Mouse (Mus musculus) CH12.LX (cell line): Measurements from ENCODE around the gene Aurkb. TPM values are rescaled to one million over a fixed set of nuclear protein-coding genes. Genes with fewer than 3 reads are reported as not detected.

ENCODE experiments used
- DNase-seq: peaks from one replicate; pipeline ENCODE4 v3.0.0-alpha.2; 2013; ENCODE audit errors: extremely low read depth
- H3K27ac ChIP-seq: 2 replicates; pipeline ENCODE4 v1.5.1; 2012; ENCODE audit warnings: low read depth, mild to moderate bottlenecking, control low read depth, moderate library complexity; ENCODE audit not compliant: insufficient read depth
- H3K27me3 ChIP-seq: replicated peaks from 2 replicates; pipeline ENCODE3; 2012; ENCODE audit warnings: inconsistent platforms
- H3K36me3 ChIP-seq, 2 experiments: replicated peaks in 1 of 2; 2 replicates each; pipeline versions ENCODE3 to v1.6.1; 2012; ENCODE audit warnings: inconsistent platforms in 1 of 2, low read length in 1 of 2, mild to moderate bottlenecking in 1 of 2, mixed read lengths in 1 of 2, moderate library complexity in 1 of 2; ENCODE audit not compliant: control insufficient read depth in 1 of 2, insufficient read depth in 1 of 2
- H3K4me1 ChIP-seq, 2 experiments: 2 replicates each; pipeline ENCODE4 v1.6.1; 2012; ENCODE audit warnings: inconsistent platforms in 1 of 2, moderate library complexity in 1 of 2; ENCODE audit not compliant: insufficient read depth in 2 of 2, control insufficient read depth in 1 of 2
- H3K4me2 ChIP-seq: 2 replicates; pipeline ENCODE4 v1.6.1; 2012; ENCODE audit warnings: low read depth, mild to moderate bottlenecking, control low read depth; ENCODE audit not compliant: poor library complexity, insufficient read depth, severe bottlenecking
- H3K4me3 ChIP-seq, 3 experiments: fragments of 150-350 bp in 1 of 3; sonication (generic) in 1 of 3; replicated peaks in 1 of 3; 2 replicates each; pipeline versions ENCODE3 to v1.5.1; 2011 to 2012; ENCODE audit warnings: low read depth in 2 of 3, low read length in 2 of 3, mild to moderate bottlenecking in 2 of 3, moderate library complexity in 2 of 3, control low read depth in 1 of 3, improper control_type of control experiment in 1 of 3, inconsistent platforms in 1 of 3, mixed read lengths in 1 of 3; ENCODE audit not compliant: poor library complexity in 1 of 3
- H3K79me2 ChIP-seq: replicated peaks from 2 replicates; pipeline ENCODE4 v1.6.1; 2012; ENCODE audit warnings: mild to moderate bottlenecking, moderate library complexity; ENCODE audit not compliant: control insufficient read depth, poor library complexity, insufficient read depth, severe bottlenecking; ENCODE audit errors: extremely low read depth
- H3K9ac ChIP-seq: 2 replicates; pipeline ENCODE4 v1.6.1; 2012; ENCODE audit warnings: low read depth, mild to moderate bottlenecking, control low read depth, moderate library complexity; ENCODE audit not compliant: insufficient read depth
- H3K9me3 ChIP-seq: replicated peaks from 2 replicates; pipeline ENCODE3; 2012; ENCODE audit warnings: low read length, inconsistent platforms, mixed read lengths
- CHD1 ChIP-seq: IDR thresholded peaks from 2 replicates; pipeline ENCODE4 v1.6.1; 2012; ENCODE audit warnings: low read depth, low read length, improper control_type of control experiment, inconsistent platforms
- CHD2 ChIP-seq: IDR thresholded peaks from 2 replicates; pipeline ENCODE4 v1.6.1; 2011; ENCODE audit warnings: low read length, improper control_type of control experiment
- CTCF ChIP-seq, 2 experiments: IDR thresholded peaks in 1 of 2; conservative IDR thresholded peaks in 1 of 2; 2 replicates each; pipeline ENCODE4 v1.5.1; 2011 to 2012; ENCODE audit warnings: low read depth in 2 of 2, low read length in 2 of 2, improper control_type of control experiment in 1 of 2, inconsistent platforms in 1 of 2, mild to moderate bottlenecking in 1 of 2, moderate library complexity in 1 of 2
- E2F4 ChIP-seq: IDR thresholded peaks from 2 replicates; pipeline ENCODE4 v1.6.1; 2011; ENCODE audit warnings: low read depth, low read length, improper control_type of control experiment; ENCODE audit not compliant: insufficient replicate concordance
- ELF1 ChIP-seq: IDR thresholded peaks from 2 replicates; pipeline ENCODE4 v1.6.1; 2014; ENCODE audit warnings: low read depth, mild to moderate bottlenecking, inconsistent platforms, low read length, improper control_type of control experiment
- EP300 ChIP-seq: IDR thresholded peaks from 2 replicates; pipeline ENCODE4 v1.6.1; 2011; ENCODE audit warnings: low read length, improper control_type of control experiment
- ETS1 ChIP-seq: conservative IDR thresholded peaks from 2 replicates; pipeline ENCODE4 v1.6.1; 2012; ENCODE audit warnings: low read depth, mild to moderate bottlenecking, inconsistent platforms, low read length, improper control_type of control experiment, moderate library complexity
- HCFC1 ChIP-seq: IDR thresholded peaks from 2 replicates; pipeline ENCODE4 v1.6.1; 2012; ENCODE audit warnings: low read depth, mild to moderate bottlenecking, inconsistent platforms, low read length, improper control_type of control experiment
- IRF4 ChIP-seq: IDR thresholded peaks from 2 replicates; pipeline ENCODE4 v1.6.1; 2014; ENCODE audit warnings: low read depth, mild to moderate bottlenecking, inconsistent platforms, low read length, improper control_type of control experiment
- JUN ChIP-seq: IDR thresholded peaks from 2 replicates; pipeline ENCODE4 v1.6.1; 2011; ENCODE audit warnings: low read depth, mild to moderate bottlenecking, low read length, improper control_type of control experiment, moderate library complexity; ENCODE audit not compliant: insufficient read depth
- JUND ChIP-seq: conservative IDR thresholded peaks from 2 replicates; pipeline ENCODE4 v1.6.1; 2011; ENCODE audit warnings: low read depth, low read length, improper control_type of control experiment
- KAT2A ChIP-seq: IDR thresholded peaks from 2 replicates; pipeline ENCODE4 v1.6.1; 2012; ENCODE audit warnings: low read length, improper control_type of control experiment, inconsistent platforms; ENCODE audit not compliant: insufficient replicate concordance
- MAFK ChIP-seq: IDR thresholded peaks from 2 replicates; pipeline ENCODE4 v1.6.1; 2011; ENCODE audit warnings: low read length, improper control_type of control experiment; ENCODE audit not compliant: insufficient replicate concordance
- MAX ChIP-seq: IDR thresholded peaks from 2 replicates; pipeline ENCODE4 v1.6.1; 2011; ENCODE audit warnings: low read length, improper control_type of control experiment
- MAZ ChIP-seq: IDR thresholded peaks from 2 replicates; pipeline ENCODE4 v1.6.1; 2012; ENCODE audit warnings: low read depth, mild to moderate bottlenecking, inconsistent platforms, low read length, improper control_type of control experiment, moderate library complexity
- MXI1 ChIP-seq: IDR thresholded peaks from 2 replicates; pipeline ENCODE4 v1.6.1; 2011; ENCODE audit warnings: mild to moderate bottlenecking, low read depth, low read length, improper control_type of control experiment
- MYC ChIP-seq: IDR thresholded peaks from 2 replicates; pipeline ENCODE4 v1.6.1; 2011; ENCODE audit warnings: low read depth, mild to moderate bottlenecking, improper control_type of control experiment, low read length
- NELFE ChIP-seq: IDR thresholded peaks from 2 replicates; pipeline ENCODE4 v1.6.1; 2011; ENCODE audit warnings: low read depth, low read length, improper control_type of control experiment
- NRF1 ChIP-seq: IDR thresholded peaks from 2 replicates; pipeline ENCODE4 v1.6.1; 2014; ENCODE audit warnings: low read depth, mild to moderate bottlenecking, inconsistent platforms, low read length, improper control_type of control experiment, moderate library complexity
- PAX5 ChIP-seq: IDR thresholded peaks from 2 replicates; pipeline ENCODE4 v1.6.1; 2012; ENCODE audit warnings: low read length, inconsistent platforms, mixed read lengths
- POLR2A ChIP-seq: IDR thresholded peaks from 2 replicates; pipeline ENCODE4 v1.6.1; 2011; ENCODE audit warnings: low read depth, mild to moderate bottlenecking, improper control_type of control experiment, low read length
- POLR2AphosphoS2 ChIP-seq: IDR thresholded peaks from 2 replicates; pipeline ENCODE4 v1.6.1; 2011; ENCODE audit warnings: low read depth, low read length, improper control_type of control experiment
- RAD21 ChIP-seq: IDR thresholded peaks from 2 replicates; pipeline ENCODE4 v1.6.1; 2011; ENCODE audit warnings: low read depth, mild to moderate bottlenecking, low read length, improper control_type of control experiment, moderate library complexity
- RCOR1 ChIP-seq: conservative IDR thresholded peaks from 2 replicates; pipeline ENCODE4 v1.6.1; 2012; ENCODE audit warnings: low read depth, mild to moderate bottlenecking, inconsistent platforms, low read length, improper control_type of control experiment
- SIN3A ChIP-seq: IDR thresholded peaks from 2 replicates; pipeline ENCODE4 v1.6.1; 2012; ENCODE audit warnings: low read length, improper control_type of control experiment, inconsistent platforms
- SMC3 ChIP-seq: IDR thresholded peaks from 2 replicates; pipeline ENCODE4 v1.6.1; 2011; ENCODE audit warnings: low read depth, low read length, improper control_type of control experiment
- TBP ChIP-seq: conservative IDR thresholded peaks from 2 replicates; pipeline ENCODE4 v1.6.1; 2011; ENCODE audit warnings: low read depth, low read length, improper control_type of control experiment
- TCF12 ChIP-seq: IDR thresholded peaks from 2 replicates; pipeline ENCODE4 v1.6.1; 2014; ENCODE audit warnings: low read depth, mild to moderate bottlenecking, inconsistent platforms, low read length, improper control_type of control experiment
- UBTF ChIP-seq: IDR thresholded peaks from 2 replicates; pipeline ENCODE4 v1.6.1; 2012; ENCODE audit warnings: low read depth, mild to moderate bottlenecking, inconsistent platforms, low read length, improper control_type of control experiment, moderate library complexity
- USF1 ChIP-seq: IDR thresholded peaks from 2 replicates; pipeline ENCODE4 v1.6.1; 2014; ENCODE audit warnings: low read depth, mild to moderate bottlenecking, inconsistent platforms, low read length, improper control_type of control experiment
- USF2 ChIP-seq: conservative IDR thresholded peaks from 2 replicates; pipeline ENCODE4 v1.6.1; 2011; ENCODE audit warnings: low read depth, low read length, improper control_type of control experiment
- ZKSCAN1 ChIP-seq: IDR thresholded peaks from 2 replicates; pipeline ENCODE4 v1.6.1; 2012; ENCODE audit warnings: low read depth, inconsistent platforms, low read length, improper control_type of control experiment, borderline replicate concordance
- ZMIZ1 ChIP-seq: IDR thresholded peaks from 2 replicates; pipeline ENCODE4 v1.6.1; 2012; ENCODE audit warnings: low read depth, mild to moderate bottlenecking, inconsistent platforms, low read length, improper control_type of control experiment
- ZNF384 ChIP-seq: IDR thresholded peaks from 2 replicates; pipeline ENCODE4 v1.6.1; 2012; ENCODE audit warnings: low read depth, low read length, improper control_type of control experiment, inconsistent platforms
- dilution Hi-C: fragments of 300-500 bp; cut with MboI; formaldehyde crosslinking; loops from 2 replicates; pipeline ENCODE4 v1.14.3; 2020; ENCODE audit warnings: low sequenced_read_pairs; ENCODE audit not compliant: extremely low pct_unique_long_range_greater_than_20kb, extremely low pct_ligation_motif_present
- in situ Hi-C: fragments of 300-500 bp; cut with MboI; formaldehyde crosslinking; loops from 3 replicates; pipeline ENCODE4 v1.14.3; 2019; ENCODE audit warnings: low sequenced_read_pairs, low pct_ligation_motif_present, low pct_unique_long_range_greater_than_20kb, mixed read lengths
- polyA plus RNA-seq: library from polyadenylated mRNA; unstranded; fragments of >175 nt; gene quantifications from 2 replicates; pipeline ENCODE4 v1.2.1, GENCODE M21; 2012; ENCODE audit warnings: low read depth; ENCODE audit not compliant: insufficient read length
- total RNA-seq, 2 experiments: library from RNA; depleted of rRNA; stranded (reverse); fragments of 300-350 nt in 1 of 2; fragments of >200 nt in 1 of 2; gene quantifications; 2 replicates each; pipeline ENCODE4 v1.2.3; 2012 to 2014

Gene Aurkb
- total and polyA plus RNA-seq, 3 experiments, result 170 to 200 (median 190) TPM

GRCm38 (mm10) chr11:69008182-69009121, 37.0 kb upstream of the Aurkb start, which contains the start of gene Pfas:
Pfas (minus strand) TSS chr11:69008460.
- Histone ChIP-seq H3K79me2 (peaks cover 45% of the 10 kb centered on the region), H3K9ac (peak within 1 kb of the TSS; percentile 90), H3K9me3 (no peaks in the 10 kb centered on the region), H3K36me3 (peaks cover 1 to 36% of the 10 kb centered on the region in 2 experiments), H3K27ac (peak within 1 kb of the TSS; percentile 6; the same call in 1 of the 2 replicates), H3K27me3 (no peaks in the 10 kb centered on the region), H3K4me3 (peak within 1 kb of the TSS; percentile 68 to 97 (median 84)), H3K4me1 (peaks cover 10 to 52% of the 10 kb centered on the region in 2 experiments), H3K4me2 (peak within 1 kb of the TSS; percentile 91)
- peak; percentile 99 for DNase-seq
- dilution Hi-C loops, result no loop called here
- in situ Hi-C loops, result no loop called here
- no peak; the same call in 1 of the 2 replicates for TF ChIP-seq RCOR1
- peak; percentile 92 for TF ChIP-seq MYC
- no peak; the same call in 1 of the 2 replicates for TF ChIP-seq TBP
- peak; percentile 97 for TF ChIP-seq E2F4
- no peak for TF ChIP-seq CHD1
- no peak for TF ChIP-seq SMC3
- no peak for TF ChIP-seq UBTF
- TF ChIP-seq USF1, result no peak
- peak; percentile 61 for TF ChIP-seq ELF1
- peak in 1 of 2 experiments; percentile 65; a peak in 2 of 4 replicates for TF ChIP-seq CTCF (conservative IDR thresholded peaks at IDR 0.05 in 1 of 2, IDR thresholded peaks at IDR 0.05 in 1 of 2; ENCODE audit: low read depth in 2 of 2, low read length in 2 of 2)
- TF ChIP-seq POLR2AphosphoS2, result peak; percentile 87; the same call in 1 of the 2 replicates
- TF ChIP-seq JUND, result no peak; the same call in none of the 2 replicates
- TF ChIP-seq NRF1, result peak; percentile 44
- peak; percentile 67; the same call in 1 of the 2 replicates for TF ChIP-seq TCF12
- TF ChIP-seq CHD2, result no peak
- no peak; the same call in 1 of the 2 replicates for TF ChIP-seq ETS1
- TF ChIP-seq PAX5, result no peak
- TF ChIP-seq ZMIZ1, result no peak
- TF ChIP-seq MXI1, result peak; percentile 99
- TF ChIP-seq ZKSCAN1, result no peak
- TF ChIP-seq JUN, result no peak
- TF ChIP-seq POLR2A, result peak; percentile 93
- peak; percentile 45 for TF ChIP-seq IRF4
- TF ChIP-seq RAD21, result no peak
- peak; percentile 78 for TF ChIP-seq ZNF384
- TF ChIP-seq USF2, result no peak
- no peak for TF ChIP-seq MAZ
- no peak for TF ChIP-seq EP300
- no peak; the same call in 1 of the 2 replicates for TF ChIP-seq MAX
- peak; percentile 86; the same call in 1 of the 2 replicates for TF ChIP-seq NELFE
- no peak for TF ChIP-seq MAFK
- TF ChIP-seq KAT2A, result peak; percentile 84
- peak; percentile 88 for TF ChIP-seq HCFC1
- peak; percentile 97 for TF ChIP-seq SIN3A
